Mouse (Mus musculus) heart, postnatal 36 days (tissue): ENCODE results near the gene Slc16a1. TPM values are rescaled to one million over a fixed set of nuclear protein-coding genes. Genes with fewer than 3 reads are reported as not detected.

Source experiments
- DNase-seq, 2 experiments: peaks; one replicate each; pipeline ENCODE4 v3.0.0; 2021 to 2022
- intact Hi-C: fragments of 180-260 bp; cut with DNase I; formaldehyde crosslinking; loops from one replicate; pipeline ENCODE4 v1.15.1; 2025
- total RNA-seq, 2 experiments: library from RNA; stranded (reverse); gene quantifications; 2 replicates each; pipeline ENCODE4 v1.2.3; 2021

Slc16a1 gene
- total RNA-seq, 2 experiments from 2014 or later = 163 to 166 TPM

DNA sequence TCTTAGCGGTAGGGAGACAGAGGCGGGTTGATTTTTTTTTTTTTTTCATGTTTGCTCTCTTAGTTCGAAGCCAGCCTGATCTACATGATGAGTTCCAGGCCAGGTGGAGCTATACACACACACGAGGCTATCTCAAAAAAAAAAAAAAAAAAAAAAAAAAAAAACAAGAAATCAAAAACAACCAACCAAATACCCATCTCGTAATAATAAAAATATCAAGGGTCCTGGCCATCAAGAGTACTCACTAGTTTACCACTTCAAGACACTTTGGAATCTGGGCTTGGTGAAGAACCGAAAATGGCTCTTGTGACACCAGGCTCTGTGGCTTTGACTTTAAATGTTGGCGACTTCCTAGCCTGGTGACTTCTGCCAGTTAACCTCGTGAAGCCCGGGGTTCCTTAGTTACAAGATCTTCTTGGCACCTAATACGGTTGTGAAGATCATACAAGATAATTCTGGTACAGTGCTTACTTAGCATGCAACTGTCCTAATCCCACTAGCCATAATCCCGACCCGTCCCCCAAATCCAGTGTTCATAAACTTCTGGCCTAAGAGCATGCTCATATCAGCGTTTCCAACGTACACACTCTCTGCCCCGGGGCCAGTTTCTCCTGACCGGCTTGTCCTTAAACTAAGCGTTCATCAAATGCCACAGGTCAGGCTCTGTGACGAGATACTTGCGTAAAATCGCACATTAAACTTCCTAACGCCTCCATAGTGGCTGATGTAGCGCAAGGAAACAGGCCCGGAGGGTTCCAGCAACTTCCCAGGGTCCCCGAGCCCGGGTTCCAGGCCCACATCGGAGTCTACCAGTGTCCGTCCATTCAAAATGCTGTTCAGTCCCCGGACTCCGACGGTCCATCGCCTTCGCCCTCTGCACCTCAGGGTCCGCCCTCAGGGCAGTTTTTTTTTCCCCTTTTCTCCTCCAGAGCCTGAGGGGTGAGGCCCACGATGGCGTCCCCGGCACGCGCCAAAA, 753 bp upstream of the Slc16a1 start:
- intact Hi-C loops = loop anchor here (2.0 to 5.0 kb wide), 2 partner anchors 35 to 97 kb away; no protein-coding TSS in a partner anchor
- DNase-seq = peak; percentile 50 to 74

DNA sequence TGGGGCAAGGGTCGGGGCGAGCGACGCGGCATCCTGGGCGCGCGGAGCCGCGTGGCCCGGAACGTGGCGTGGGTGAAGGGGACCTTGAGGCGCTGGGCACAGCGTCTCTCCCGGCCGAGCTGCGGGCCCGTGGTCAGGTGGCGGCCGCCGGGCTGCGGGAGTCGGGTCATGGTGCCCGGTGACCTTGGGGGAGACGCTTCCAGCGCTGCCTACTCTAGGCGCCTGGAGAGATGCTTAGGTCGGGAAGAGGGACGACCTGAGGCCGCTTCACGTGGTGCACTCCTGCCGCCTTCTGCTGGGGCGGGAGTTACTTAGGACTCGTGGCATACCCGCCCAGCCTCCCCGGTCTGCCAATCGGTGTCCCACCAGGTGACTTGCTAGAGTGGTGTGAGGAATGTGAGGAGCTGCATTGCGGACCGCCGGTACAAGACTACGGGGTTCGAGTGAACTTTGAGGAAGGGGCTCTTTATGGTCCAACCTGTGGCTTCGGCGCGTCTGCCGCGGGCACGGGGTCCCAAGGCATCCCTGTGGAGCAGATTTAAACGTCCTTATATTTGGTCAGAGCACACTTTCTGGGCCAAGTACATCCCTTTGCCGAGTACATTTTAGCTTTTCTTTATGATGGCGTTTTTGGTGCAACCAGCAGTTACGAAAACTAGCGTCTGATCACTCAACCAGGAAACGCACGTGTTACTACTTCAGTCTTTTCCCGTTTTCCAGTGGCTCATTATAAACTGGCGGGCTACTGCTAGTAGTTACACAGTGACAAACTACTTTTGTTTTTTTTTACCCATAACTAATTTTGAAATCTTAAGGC, 672 bp downstream of the Slc16a1 start:
- intact Hi-C loops = loop anchor here (2.0 to 5.0 kb wide), 2 partner anchors 37 to 98 kb away; no protein-coding TSS in a partner anchor
- DNase-seq = peak; percentile 57 to 64

DNA sequence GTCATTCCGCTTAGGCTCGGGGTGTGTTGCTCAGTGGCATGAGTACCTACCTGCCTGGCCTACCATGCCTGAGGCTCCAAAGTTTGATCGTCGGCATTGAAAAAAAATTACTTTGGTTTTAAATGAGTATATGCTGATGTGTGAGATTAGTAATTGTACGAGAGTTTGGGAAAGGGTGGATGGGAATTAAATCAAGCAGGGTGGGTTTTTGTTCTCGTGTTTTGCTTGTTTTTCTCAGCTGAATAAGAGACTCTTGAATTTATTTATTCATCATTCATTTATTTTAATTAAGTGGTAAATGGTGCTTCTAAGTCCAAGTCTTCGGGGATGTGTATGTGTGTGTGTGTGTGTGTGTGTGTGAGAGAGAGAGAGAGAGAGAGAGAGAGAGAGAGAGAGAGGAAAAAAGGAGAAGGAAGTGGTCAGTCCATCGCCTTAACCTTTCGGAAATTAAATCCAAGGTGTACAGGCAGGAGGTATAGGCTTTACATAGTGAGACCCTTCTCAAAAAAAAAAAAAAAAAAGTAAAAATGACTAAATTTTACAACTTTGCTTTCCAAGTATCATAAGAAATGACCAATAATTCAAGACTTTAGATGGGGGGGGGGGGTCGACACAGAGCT, 1.4 kb downstream of the Slc16a1 start:
- no peak for DNase-seq
- intact Hi-C loops = loop anchor here (2.0 to 5.0 kb wide), 2 partner anchors 38 to 99 kb away; no protein-coding TSS in a partner anchor

DNA sequence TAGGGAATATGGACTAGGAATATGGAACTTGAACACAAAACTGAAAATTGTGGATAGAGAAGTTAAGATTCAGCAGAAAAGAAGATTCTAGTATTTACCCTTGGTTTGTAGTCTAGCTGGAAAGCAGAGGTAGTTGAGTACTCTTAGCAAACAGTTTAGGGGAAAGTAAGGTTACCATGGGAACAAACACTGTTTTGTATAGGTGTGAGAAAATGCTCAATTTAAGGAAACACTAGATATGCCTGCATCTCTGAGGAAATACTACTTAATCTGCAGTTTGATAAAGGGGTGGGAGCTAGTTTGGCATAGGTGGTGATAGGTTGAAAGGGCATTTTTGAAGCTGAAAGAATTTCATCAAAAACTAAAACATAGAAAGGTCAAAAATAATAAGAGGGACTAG, 2.4 kb downstream of the Slc16a1 start:
- intact Hi-C loops = no loop called here
- no peak for DNase-seq

DNA sequence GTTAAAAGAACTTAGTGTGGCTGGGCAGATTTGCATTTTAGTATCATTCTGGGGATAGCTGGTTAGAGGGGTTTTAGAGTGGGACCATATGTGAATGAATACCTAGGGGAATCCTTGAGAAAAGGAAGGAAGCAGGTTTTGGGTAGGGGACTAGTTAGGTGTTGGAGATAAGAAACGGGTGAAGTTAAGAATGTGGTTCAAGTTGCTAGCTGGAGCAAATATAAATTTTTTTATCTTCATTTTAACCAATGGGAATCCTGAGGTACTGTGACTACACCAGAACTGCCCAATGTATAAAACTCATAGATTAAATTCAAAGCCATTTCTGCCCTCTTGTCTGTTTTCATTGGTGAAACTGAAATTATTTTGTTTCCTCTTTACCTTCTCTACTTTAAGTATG, 2.8 kb downstream of the Slc16a1 start:
- intact Hi-C loops = no loop called here
- DNase-seq = no peak

GRCm38 (mm10) chr3:104643113-104643512, 4.6 kb downstream of the Slc16a1 start:
- intact Hi-C loops = no loop called here
- no peak for DNase-seq

- peak; percentile 62 to 69 for DNase-seq
- intact Hi-C loops = no loop called here
Measured at GRCm38 (mm10) chr3:104643810-104644270, 5.4 kb downstream of the Slc16a1 start.

DNA sequence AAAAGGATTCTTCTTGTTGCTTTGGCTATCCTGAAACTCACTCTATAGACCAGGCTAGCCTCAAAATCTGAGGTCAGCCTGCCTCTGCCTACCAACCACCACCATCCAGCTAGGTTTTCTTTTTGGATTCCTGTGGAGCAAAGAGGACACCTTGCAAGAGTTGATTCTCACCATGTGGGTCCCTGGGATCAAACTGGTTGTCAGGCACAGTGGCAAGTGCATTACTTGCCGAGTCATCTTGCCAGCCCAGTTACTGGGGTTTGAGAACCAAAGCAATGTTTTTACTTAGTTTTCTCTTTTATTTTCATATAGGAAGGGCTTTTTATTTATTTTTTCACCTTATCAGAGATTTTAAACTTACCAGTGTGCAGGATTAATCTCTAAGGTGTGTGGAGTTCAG, 5.9 kb downstream of the Slc16a1 start:
- DNase-seq = no peak
- intact Hi-C loops = no loop called here

DNA sequence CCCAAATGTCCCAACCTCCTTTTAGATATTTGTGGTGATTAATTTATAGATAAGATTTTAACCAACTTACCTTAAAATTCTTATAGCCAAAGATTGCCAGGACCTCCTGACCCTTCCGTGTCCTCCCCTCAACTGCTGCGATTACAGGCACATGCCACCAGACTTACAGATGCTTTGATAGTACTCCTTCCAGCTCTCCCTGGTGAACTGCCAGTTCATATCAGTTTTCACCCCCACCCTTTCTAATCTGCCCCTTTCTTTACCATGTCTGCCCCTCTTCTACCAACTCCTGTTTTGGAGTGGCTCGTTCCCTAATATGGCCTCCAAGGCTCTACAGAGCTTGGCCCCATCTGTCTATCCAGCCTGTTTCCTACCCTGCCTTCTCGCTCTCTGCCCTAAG, 15.8 kb downstream of the Slc16a1 start:
- DNase-seq = no peak
- intact Hi-C loops = no loop called here

GRCm38 (mm10) chr3:104654921-104655320, 16.5 kb downstream of the Slc16a1 start:
- intact Hi-C loops = no loop called here
- no peak for DNase-seq

- intact Hi-C loops = no loop called here
- no peak for DNase-seq
Measured at GRCm38 (mm10) chr3:104658706-104659105, 20.2 kb downstream of the Slc16a1 start.

- no peak for DNase-seq
- intact Hi-C loops = no loop called here
Measured at GRCm38 (mm10) chr3:104659758-104660157, 21.3 kb downstream of the Slc16a1 start.

DNA sequence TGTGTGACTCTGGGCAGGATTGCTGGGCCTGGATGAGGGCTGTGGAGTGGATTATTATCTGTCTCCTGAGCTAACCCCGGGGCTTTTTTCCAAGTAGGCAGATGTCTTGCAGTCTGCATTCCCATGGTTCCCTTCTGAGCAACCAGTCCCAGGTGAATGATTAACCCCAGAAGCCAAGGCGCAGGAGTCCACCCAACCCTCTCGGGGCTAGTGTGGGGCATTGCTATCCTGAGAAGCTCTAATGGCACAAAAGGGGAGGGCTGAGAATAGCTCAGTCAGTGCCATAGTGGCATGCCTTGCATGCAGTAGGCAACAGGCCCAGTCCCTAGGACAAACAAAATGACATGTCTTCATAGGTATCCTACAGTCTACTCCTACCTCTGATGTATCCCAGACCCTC, 22.1 kb downstream of the Slc16a1 start:
- intact Hi-C loops = no loop called here
- DNase-seq = no peak

- intact Hi-C loops = no loop called here
- DNase-seq = peak; percentile 51 to 53
Measured at GRCm38 (mm10) chr3:104662007-104662406, 23.5 kb downstream of the Slc16a1 start.

DNA sequence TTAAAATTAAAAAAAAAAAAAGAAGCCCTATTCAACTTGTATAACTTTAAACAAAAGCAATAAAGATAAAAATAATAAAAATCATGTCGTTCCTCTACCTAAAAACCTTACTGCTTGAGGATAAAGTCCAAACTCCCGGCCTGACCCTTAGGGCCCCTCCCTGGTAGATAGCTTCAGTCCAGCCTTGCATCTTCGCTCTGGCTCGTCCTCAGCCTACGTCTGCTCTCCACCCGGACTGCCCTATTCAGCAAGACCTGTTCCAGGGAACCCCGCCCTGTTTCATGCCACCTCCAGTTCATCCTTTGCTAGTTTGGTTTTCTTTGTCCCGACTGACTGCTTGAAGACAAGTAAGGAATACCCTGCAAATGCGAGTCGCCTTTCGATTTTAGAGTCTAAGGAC, 24.5 kb downstream of the Slc16a1 start:
- no peak for DNase-seq
- intact Hi-C loops = no loop called here

GRCm38 (mm10) chr3:104666950-104667349, 28.5 kb downstream of the Slc16a1 start:
- DNase-seq = peak in 1 of 2 experiments; percentile 40
- intact Hi-C loops = loop anchor here (5.0 kb wide), 1 partner anchor 65 kb away; no protein-coding TSS in a partner anchor

DNA sequence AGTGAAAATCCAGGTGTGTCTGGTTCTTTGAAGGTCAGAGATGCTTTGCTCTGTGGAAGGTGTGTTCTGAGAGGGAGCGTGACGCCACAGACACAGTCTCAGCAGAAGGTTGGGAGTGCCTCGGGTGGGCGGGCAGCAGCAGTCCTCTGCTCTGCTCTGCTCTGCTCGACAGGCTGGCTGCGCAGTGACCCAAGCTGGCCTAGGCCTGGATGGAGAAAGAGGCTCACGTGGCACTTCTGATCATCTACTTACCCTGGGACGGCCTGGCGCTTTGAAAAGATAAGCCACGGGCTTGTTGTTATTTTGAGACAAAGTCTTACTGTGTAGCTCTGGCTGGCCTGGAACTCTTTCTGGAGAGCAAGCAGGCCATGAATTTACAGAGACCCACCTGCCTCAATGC, 29.0 kb downstream of the Slc16a1 start:
- intact Hi-C loops = loop anchor here (5.0 kb wide), 1 partner anchor 65 kb away; no protein-coding TSS in a partner anchor
- DNase-seq = peak in 1 of 2 experiments; percentile 54

- no peak for DNase-seq
- intact Hi-C loops = loop anchor here (5.0 kb wide), 1 partner anchor 67 kb away; no protein-coding TSS in a partner anchor
Measured at GRCm38 (mm10) chr3:104668989-104669388, 30.5 kb downstream of the Slc16a1 start.

- intact Hi-C loops = loop anchor here (5.0 to 10.0 kb wide), 2 partner anchors 68 to 155 kb away; partner anchors contain the start of gene Lrig2
- DNase-seq = no peak
Measured at GRCm38 (mm10) chr3:104669856-104670182, 31.4 kb downstream of the Slc16a1 start.
